Mouse (Mus musculus) heart, postnatal 0 days (tissue): Measurements from ENCODE around the gene Poc5.

Source experiments
- CTCF ChIP-seq: IDR thresholded peaks from 2 replicates; pipeline ENCODE4 v1.5.1; 2016; ENCODE audit warnings: antibody characterized with exemption, control low read depth, low read depth
- EP300 ChIP-seq: IDR thresholded peaks from 2 replicates; pipeline ENCODE4 v1.6.1; 2016; ENCODE audit warnings: antibody characterized with exemption, low read depth

GRCm38 (mm10) chr13:96428531-96428930, 40.4 kb downstream of the Poc5 start:
- TF ChIP-seq EP300, result no peak
- no peak for TF ChIP-seq CTCF
